Mouse (Mus musculus) Patski (cell line): ENCODE measurements around the gene Tnni2. TPM values are rescaled to one million over a fixed set of nuclear protein-coding genes. Genes with fewer than 3 reads are reported as not detected.

Experiments used
- ATAC-seq: fragments of 100-300 bp; one replicate; pipeline ENCODE4 v1.8.0; 2021
- CTCF ChIA-PET: fragments of 350-600 bp; sonication (Branson Sonifier 250); formaldehyde crosslinking; loops from one replicate; lab custom pipeline; 2022; ENCODE audit warnings: inconsistent platforms; lab: Charles Lee
- POLR2A ChIA-PET: fragments of 350-600 bp; sonication (Branson Sonifier 250); formaldehyde crosslinking; loops from one replicate; lab custom pipeline; 2022; ENCODE audit warnings: antibody characterized with exemption, inconsistent platforms; lab: Charles Lee
- DNase-seq: peaks from one replicate; pipeline ENCODE4 v3.0.0-alpha.2; 2011; ENCODE audit warnings: low read depth, low spot score
- H3K27me3 ChIP-seq: fragments of 371-371 bp; one replicate; pipeline ENCODE4 v1.5.1; 2021
- CTCF ChIP-seq: fragments of 100-300 bp; IDR thresholded peaks from one replicate; pipeline ENCODE4 v1.5.1; 2021
- in situ Hi-C: fragments of 300-500 bp; cut with MboI; formaldehyde crosslinking; loops from 3 replicates; pipeline ENCODE4 v1.11.1; 2018; ENCODE audit warnings: low pct_unique_long_range_greater_than_20kb, mixed read lengths
- polyA plus RNA-seq: library from polyadenylated mRNA; unstranded; gene quantifications from one replicate; pipeline ENCODE4 v1.2.3, GENCODE M21; 2021

Gene Tnni2
- polyA plus RNA-seq, 1 experiment from 2014 or later: 1.5 TPM

GRCm38 (mm10) chr7:142454706-142455105 is 13.1 kb downstream of the Tnni2 start:
- DNase-seq (no peak), ATAC-seq (no peak)
- no peaks in the 10 kb centered on the region for H3K27me3 ChIP-seq
- ChIA-PET CTCF (interaction anchor here (0.5 kb wide), 1 partner anchor 88 kb away, joined by 3 read pairs; no protein-coding TSS in a partner anchor), POLR2A (no interaction called here)
- no peak for TF ChIP-seq CTCF
- in situ Hi-C loops: no loop called here

GRCm38 (mm10) chr7:142455251-142455650 is 13.6 kb downstream of the Tnni2 start:
- POLR2A ChIA-PET: interaction anchor here (0.8 kb wide), 1 partner anchor 26 kb away, joined by 5 read pairs; no protein-coding TSS in a partner anchor
- CTCF ChIA-PET: interaction anchor here (0.5 kb wide), 1 partner anchor 88 kb away, joined by 3 read pairs; no protein-coding TSS in a partner anchor
- in situ Hi-C loops: no loop called here
- no peak for ATAC-seq
- H3K27me3 ChIP-seq: no peaks in the 10 kb centered on the region
- no peak for TF ChIP-seq CTCF
- no peak for DNase-seq

GRCm38 (mm10) chr7:142456806-142457205 is 15.2 kb downstream of the Tnni2 start:
- in situ Hi-C loops: no loop called here
- DNase-seq (no peak), ATAC-seq (no peak)
- no peaks in the 10 kb centered on the region for H3K27me3 ChIP-seq
- ChIA-PET POLR2A (interaction anchor here (0.6 to 1.0 kb wide), 3 partner anchors 12 to 53 kb away, joined by 3 read pairs; no protein-coding TSS in a partner anchor), CTCF (interaction anchor here (1.1 to 2.1 kb wide), 3 partner anchors 14 to 21 kb away, joined by 3 to 6 read pairs (median 3); no protein-coding TSS in a partner anchor)
- no peak for TF ChIP-seq CTCF

GRCm38 (mm10) chr7:142457227-142457811 is 15.7 kb downstream of the Tnni2 start:
- POLR2A ChIA-PET: interaction anchor here (0.6 to 1.0 kb wide), 4 partner anchors 12 to 103 kb away, joined by 3 to 6 read pairs (median 4); no protein-coding TSS in a partner anchor
- ATAC-seq: no peak
- no peak for TF ChIP-seq CTCF
- in situ Hi-C loops: no loop called here
- no peak for DNase-seq
- no peaks in the 10 kb centered on the region for H3K27me3 ChIP-seq
- CTCF ChIA-PET: interaction anchor here (0.7 to 2.1 kb wide), 4 partner anchors 13 to 123 kb away, joined by 3 to 6 read pairs (median 3); no protein-coding TSS in a partner anchor

- in situ Hi-C loops: no loop called here
- no peak for ATAC-seq
- no peaks in the 10 kb centered on the region for H3K27me3 ChIP-seq
- no peak for TF ChIP-seq CTCF
- ChIA-PET CTCF (interaction anchor here (0.7 to 2.1 kb wide), 2 partner anchors 22 to 122 kb away, joined by 3 to 6 read pairs; no protein-coding TSS in a partner anchor), POLR2A (interaction anchor here (0.9 to 1.0 kb wide), 2 partner anchors 11 to 25 kb away, joined by 3 to 6 read pairs; no protein-coding TSS in a partner anchor)
- no peak for DNase-seq
These were observed 16.4 kb downstream of the Tnni2 start for GRCm38 (mm10) chr7:142458026-142458425.

- ATAC-seq: no peak
- DNase-seq: no peak
- no peak for TF ChIP-seq CTCF
- in situ Hi-C loops: no loop called here
- ChIA-PET POLR2A (interaction anchor here (0.6 kb wide), 2 partner anchors 43 to 92 kb away, joined by 3 read pairs; no protein-coding TSS in a partner anchor), CTCF (no interaction called here)
- no peaks in the 10 kb centered on the region for H3K27me3 ChIP-seq
These were observed 17.2 kb downstream of the Tnni2 start for GRCm38 (mm10) chr7:142458676-142459298.

- ChIA-PET POLR2A (interaction anchor here (0.8 kb wide), 1 partner anchor 62 kb away, joined by 3 read pairs; no protein-coding TSS in a partner anchor), CTCF (no interaction called here)
- no peak for ATAC-seq
These were observed 17.7 kb downstream of the Tnni2 start for GRCm38 (mm10) chr7:142459299-142459691.

GRCm38 (mm10) chr7:142460636-142461077 is 19.0 kb downstream of the Tnni2 start, which contains the start of gene Lsp1:
Gene Lsp1, plus strand, starts transcription at chr7:142460809.
- CTCF ChIA-PET: interaction anchor here (0.6 to 1.9 kb wide), 3 partner anchors 9 to 27 kb away, joined by 3 to 4 read pairs (median 3); no protein-coding TSS in a partner anchor
- in situ Hi-C loops: no loop called here
- TF ChIP-seq CTCF: no peak
- DNase-seq: no peak
- H3K27me3 ChIP-seq: no peaks in the 10 kb centered on the region
- ATAC-seq: no peak
- POLR2A ChIA-PET: no interaction called here

More at GRCm38 (mm10) chr7:142459299-142459691, 17.7 kb downstream of the Tnni2 start:
- H3K27me3 ChIP-seq: no peaks in the 10 kb centered on the region
- in situ Hi-C loops: no loop called here
- no peak for TF ChIP-seq CTCF
- no peak for DNase-seq

GRCm38 (mm10) chr7:142461446-142461845 is 19.8 kb downstream of the Tnni2 start:
- no peak for TF ChIP-seq CTCF
- in situ Hi-C loops: no loop called here
- ATAC-seq (no peak), DNase-seq (no peak)
- POLR2A ChIA-PET: no interaction called here
- CTCF ChIA-PET: interaction anchor here (0.7 to 1.9 kb wide), 3 partner anchors 9 to 27 kb away, joined by 3 to 4 read pairs (median 3); no protein-coding TSS in a partner anchor
- no peaks in the 10 kb centered on the region for H3K27me3 ChIP-seq

GRCm38 (mm10) chr7:142462190-142462589 is 20.6 kb downstream of the Tnni2 start:
- no peaks in the 10 kb centered on the region for H3K27me3 ChIP-seq
- in situ Hi-C loops: no loop called here
- ChIA-PET POLR2A (no interaction called here), CTCF (interaction anchor here (1.4 kb wide), 1 partner anchor 24 kb away, joined by 3 read pairs; no protein-coding TSS in a partner anchor)
- no peak for TF ChIP-seq CTCF
- DNase-seq (no peak), ATAC-seq (no peak)
